In genomic region chr9:29650679-29651078, GRCm38 (mm10) we compare ENCODE assay signal across 9 mouse cellular contexts.
DNase-seq lines count a peak whose midpoint lies in the region; ATAC-seq and TF ChIP-seq lines count a peak whose summit lies in the region.
"Had no signal": no experiment of that assay in that cellular context is flagged by ENCODE, and none has a peak within 500 bp of the region (broad histone marks: within the 10 kb centered on the region; RNA-seq: fewer than 3 reads in every experiment).

No protein-coding gene starts in this region.

- POLR2A ChIA-PET in Patski (lab: Charles Lee): no interaction called here

- no peak for ATAC-seq in Patski
- peak; percentile 56 for ATAC-seq in neural tube, embryonic 13.5 days (ENCODE audit: low read depth)

- CTCF ChIA-PET in Patski (lab: Charles Lee): no interaction called here

- peak; percentile 78 for TF ChIP-seq CTCF in Patski (IDR thresholded peaks at IDR 0.05)

- peak; percentile 45 to 46 for DNase-seq in left cerebral cortex, adult 18-20 months (ENCODE audit: low spot score in 2 of 2)
- DNase-seq in left cerebral cortex, adult 8-10 months (ENCODE audit: low spot score in 2 of 2): no peak
- no peak for DNase-seq in Patski (ENCODE audit: low read depth, low spot score)
- DNase-seq in embryo, embryonic 10 days (ENCODE audit: low spot score): peak; percentile 83
- DNase-seq in heart, postnatal 10 days: peak; percentile 38 to 45
- peak; percentile 69 for DNase-seq in limb, embryonic 10.5 days (ENCODE audit: low spot score)
- DNase-seq in urinary bladder, postnatal 14 days (ENCODE audit: low spot score): no peak

- H3K9me3 ChIP-seq in limb, embryonic 10.5 days (replicated peaks): no peaks in the 10 kb centered on the region
- H3K9me3 ChIP-seq in neural tube, embryonic 13.5 days: no peaks in the 10 kb centered on the region
- H3K9me3 ChIP-seq: liver, embryonic 15.5 days had no signal

- H3K9ac ChIP-seq in neural tube, embryonic 13.5 days: no peak overlapping the region
- H3K9ac ChIP-seq: liver, embryonic 15.5 days had no signal

- WGBS in limb, embryonic 10.5 days: 13% methylated on average over 4 of the region's 4 CpGs
- 7% methylated on average over 4 of the region's 4 CpGs for WGBS in neural tube, embryonic 13.5 days

- no peak overlapping the region for H3K4me2 ChIP-seq in neural tube, embryonic 13.5 days
- H3K4me2 ChIP-seq: liver, embryonic 15.5 days had no signal

- peaks cover 23% of the 10 kb centered on the region for H3K27me3 ChIP-seq in Patski
- H3K27me3 ChIP-seq in limb, embryonic 10.5 days (ENCODE audit: low read depth, poor library complexity, severe bottlenecking): peaks cover 41% of the 10 kb centered on the region
- H3K27me3 ChIP-seq in neural tube, embryonic 13.5 days: peaks cover 5% of the 10 kb centered on the region; the same call in 1 of the 2 replicates
- H3K27me3 ChIP-seq: liver, embryonic 15.5 days had no signal

- intact Hi-C loops in heart, postnatal 10 days (cut with DNase I): loop anchor here (2.0 kb wide), 1 partner anchor 1390 kb away; no protein-coding TSS in a partner anchor

- in situ Hi-C loops in Patski (cut with MboI; ENCODE audit: low pct_unique_long_range_greater_than_20kb): loop anchor here (5.0 kb wide), 1 partner anchor 1388 kb away; no protein-coding TSS in a partner anchor

- H3K4me1 ChIP-seq in limb, embryonic 10.5 days: peaks cover 50% of the 10 kb centered on the region
- H3K4me1 ChIP-seq in neural tube, embryonic 13.5 days (replicated peaks): peaks cover 39% of the 10 kb centered on the region
- H3K4me1 ChIP-seq: liver, embryonic 15.5 days had no signal

- H3K36me3 ChIP-seq in limb, embryonic 10.5 days: no peaks in the 10 kb centered on the region
- H3K36me3 ChIP-seq in neural tube, embryonic 13.5 days: no peaks in the 10 kb centered on the region
- H3K36me3 ChIP-seq: liver, embryonic 15.5 days had no signal

- no peak overlapping the region for H3K27ac ChIP-seq in limb, embryonic 10.5 days
- no peak overlapping the region for H3K27ac ChIP-seq in neural tube, embryonic 13.5 days (replicated peaks)
- H3K27ac ChIP-seq: liver, embryonic 15.5 days had no signal

- no peak overlapping the region for H3K4me3 ChIP-seq in limb, embryonic 10.5 days
- no peak overlapping the region for H3K4me3 ChIP-seq in neural tube, embryonic 13.5 days
- H3K4me3 ChIP-seq: liver, embryonic 15.5 days had no signal

Comparison
In these comparisons a context has a peak if more than half of its experiments do, and no peak if none do; other contexts are left out.
1. DNase-seq: peak in left cerebral cortex, adult 18-20 months (2 of 2), embryo, embryonic 10 days (single experiment), heart, postnatal 10 days (2 of 2) and limb, embryonic 10.5 days (single experiment); none in left cerebral cortex, adult 8-10 months (0 of 2), Patski (single experiment) and urinary bladder, postnatal 14 days (single experiment).